Mouse (Mus musculus): ENCODE data around the gene Eif3c.

DNA sequence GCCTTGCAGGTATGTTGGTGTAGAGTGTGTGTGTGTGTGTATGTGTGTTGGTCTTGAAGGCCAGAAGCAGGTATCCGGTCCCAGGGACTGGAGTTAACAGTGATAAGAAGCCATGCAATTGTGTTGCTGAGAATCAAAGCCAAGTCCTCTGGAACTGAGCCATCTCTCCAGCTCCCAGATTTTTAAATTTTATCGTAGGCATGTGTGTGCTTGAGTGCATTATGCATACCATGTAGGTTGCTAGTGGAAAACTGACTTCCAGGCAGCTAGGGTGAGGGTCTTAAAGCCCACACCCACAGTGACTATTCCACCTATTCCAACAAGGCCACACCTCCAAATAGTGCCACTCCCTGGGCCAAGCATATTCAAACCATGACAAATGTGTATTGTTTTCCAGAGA lies 61.3 kb downstream of the Eif3c start:
- no peak for TF ChIP-seq CTCF (IDR thresholded peaks at IDR 0.05; ENCODE audit: borderline replicate concordance, extremely low read depth, insufficient read depth, insufficient read length)
- no peak for TF ChIP-seq POLR2A (IDR thresholded peaks at IDR 0.05; ENCODE audit: borderline replicate concordance, extremely low read depth, insufficient read depth, insufficient read length, poor library complexity, severe bottlenecking)
